Mouse (Mus musculus): ENCODE measurements around the gene Prr5l. TPM values are rescaled to one million over a fixed set of nuclear protein-coding genes. Genes with fewer than 3 reads are reported as not detected.

The Prr5l gene
- total RNA-seq, 2 experiments from 2014 or later = 0.17 to 0.35 TPM

- ATAC-seq (replicated peaks; ENCODE audit: poor library complexity) = peak; percentile 98
These were observed 150.0 kb downstream of the Prr5l start for GRCm38 (mm10) chr2:101732777-101733210.

- ATAC-seq (replicated peaks; ENCODE audit: poor library complexity) = no peak
These were observed 151.9 kb downstream of the Prr5l start for GRCm38 (mm10) chr2:101730972-101731371.

- ATAC-seq (replicated peaks; ENCODE audit: poor library complexity) = no peak
These were observed 153.4 kb downstream of the Prr5l start for GRCm38 (mm10) chr2:101729472-101729871.

GRCm38 (mm10) chr2:101727787-101728186 lies 155.0 kb downstream of the Prr5l start:
- ATAC-seq (replicated peaks; ENCODE audit: poor library complexity) = no peak

GRCm38 (mm10) chr2:101723333-101723881 lies 159.4 kb downstream of the Prr5l start:
- ATAC-seq (replicated peaks; ENCODE audit: poor library complexity) = no peak

- ATAC-seq (replicated peaks; ENCODE audit: poor library complexity) = no peak
These were observed 160.2 kb downstream of the Prr5l start for GRCm38 (mm10) chr2:101722370-101723332.

- no peak for ATAC-seq (replicated peaks; ENCODE audit: poor library complexity)
These were observed 161.0 kb downstream of the Prr5l start for GRCm38 (mm10) chr2:101721835-101722234.

- no peak for ATAC-seq (replicated peaks; ENCODE audit: poor library complexity)
These were observed 165.7 kb downstream of the Prr5l start for GRCm38 (mm10) chr2:101717162-101717561.

- ATAC-seq (replicated peaks; ENCODE audit: poor library complexity) = peak; percentile 87
These were observed 167.0 kb downstream of the Prr5l start for GRCm38 (mm10) chr2:101715650-101716323.

GRCm38 (mm10) chr2:101711608-101712007 lies 171.2 kb downstream of the Prr5l start:
- no peak for ATAC-seq (replicated peaks; ENCODE audit: poor library complexity)

GRCm38 (mm10) chr2:101705941-101706485 lies 176.8 kb downstream of the Prr5l start:
- ATAC-seq (replicated peaks; ENCODE audit: poor library complexity) = no peak

GRCm38 (mm10) chr2:101699284-101699683 lies 183.5 kb downstream of the Prr5l start:
- ATAC-seq (replicated peaks; ENCODE audit: poor library complexity) = no peak

GRCm38 (mm10) chr2:101695584-101695983 lies 187.2 kb downstream of the Prr5l start:
- ATAC-seq (replicated peaks; ENCODE audit: poor library complexity) = no peak

- peak; percentile 66 for ATAC-seq (replicated peaks; ENCODE audit: poor library complexity)
These were observed 189.1 kb downstream of the Prr5l start for GRCm38 (mm10) chr2:101693577-101694215.

- ATAC-seq (replicated peaks; ENCODE audit: poor library complexity) = no peak
These were observed 189.8 kb downstream of the Prr5l start for GRCm38 (mm10) chr2:101693043-101693442.

GRCm38 (mm10) chr2:101690252-101690827 lies 192.5 kb downstream of the Prr5l start:
- ATAC-seq (replicated peaks; ENCODE audit: poor library complexity) = no peak

- ATAC-seq (replicated peaks; ENCODE audit: poor library complexity) = no peak
These were observed 194.8 kb downstream of the Prr5l start for GRCm38 (mm10) chr2:101688011-101688410.

- no peak for ATAC-seq (replicated peaks; ENCODE audit: poor library complexity)
These were observed 198.4 kb downstream of the Prr5l start for GRCm38 (mm10) chr2:101684421-101684820.

GRCm38 (mm10) chr2:101679164-101679784 lies 203.6 kb downstream of the Prr5l start:
- no peak for ATAC-seq (replicated peaks; ENCODE audit: poor library complexity)
